Mouse (Mus musculus) heart, embryonic 11.5 days (tissue): ENCODE measurements around the gene Pitpnm2. TPM values are rescaled to one million over a fixed set of nuclear protein-coding genes. Genes with fewer than 3 reads are reported as not detected.
A peak's percentile ranks its signal among the peaks of the same experiment; 100 is the strongest.

Experiments used
- ATAC-seq: fragments of 200-750 bp; cut with Nextera tagmentation; replicated peaks from 2 replicates; pipeline ENCODE4 v1.8.0; 2017; ENCODE audit warnings: moderate library complexity; ENCODE audit not compliant: insufficient number of reproducible peaks, low FRiP score, low TSS enrichment
- H3K27ac ChIP-seq: fragments of 300-500 bp; sonication (generic); 2 replicates; pipeline ENCODE4 v1.5.1; 2014; ENCODE audit warnings: mild to moderate bottlenecking, low read depth, low read length
- H3K27me3 ChIP-seq: fragments of 300-500 bp; sonication (generic); 2 replicates; pipeline ENCODE4 v1.6.1; 2014; ENCODE audit warnings: mild to moderate bottlenecking, low read length, mixed read lengths; ENCODE audit not compliant: control insufficient read depth, insufficient read depth
- H3K36me3 ChIP-seq: fragments of 300-500 bp; sonication (generic); 2 replicates; pipeline ENCODE4 v1.6.1; 2014; ENCODE audit warnings: mild to moderate bottlenecking, low read length, moderate library complexity, mixed read lengths; ENCODE audit not compliant: control insufficient read depth, insufficient read depth
- H3K4me1 ChIP-seq: fragments of 300-500 bp; sonication (generic); 2 replicates; pipeline ENCODE4 v1.6.1; 2014; ENCODE audit warnings: low read length; ENCODE audit not compliant: control insufficient read depth, insufficient read depth
- H3K4me2 ChIP-seq: fragments of 300-500 bp; sonication (generic); 2 replicates; pipeline ENCODE4 v1.6.1; 2014; ENCODE audit warnings: mild to moderate bottlenecking, moderate library complexity
- H3K4me3 ChIP-seq: fragments of 300-500 bp; sonication (generic); 2 replicates; pipeline ENCODE4 v1.5.1; 2014; ENCODE audit warnings: low read depth, low read length
- H3K9ac ChIP-seq: fragments of 300-500 bp; sonication (generic); 2 replicates; pipeline ENCODE4 v1.6.1; 2014; ENCODE audit warnings: mild to moderate bottlenecking, low read depth, low read length, moderate library complexity
- H3K9me3 ChIP-seq: fragments of 300-500 bp; sonication (generic); replicated peaks from 2 replicates; pipeline ENCODE4 v1.6.1; 2016; ENCODE audit warnings: low read length; ENCODE audit not compliant: control insufficient read depth
- WGBS: fragments of 180-500 bp; shearing (Covaris S2); extraction: QIAGEN DNeasy Blood & Tissue Kit; methylation state at CpG from one replicate; pipeline ENCODE4 v1.1.7; 2014; ENCODE audit not compliant: insufficient replicate concordance; 5-methylcytosine and 5-hydroxymethylcytosine counted together
- polyA plus RNA-seq: library from polyadenylated mRNA; unstranded; fragments of >200 nt; fragmentation: Nextera tagmentation; extraction: Ambion mirVana; gene quantifications from 2 replicates; pipeline ENCODE4 v1.2.1, GENCODE M21; 2014

Gene Pitpnm2
- polyA plus RNA-seq, 1 experiment from 2014 or later, result 7.8 TPM

DNA sequence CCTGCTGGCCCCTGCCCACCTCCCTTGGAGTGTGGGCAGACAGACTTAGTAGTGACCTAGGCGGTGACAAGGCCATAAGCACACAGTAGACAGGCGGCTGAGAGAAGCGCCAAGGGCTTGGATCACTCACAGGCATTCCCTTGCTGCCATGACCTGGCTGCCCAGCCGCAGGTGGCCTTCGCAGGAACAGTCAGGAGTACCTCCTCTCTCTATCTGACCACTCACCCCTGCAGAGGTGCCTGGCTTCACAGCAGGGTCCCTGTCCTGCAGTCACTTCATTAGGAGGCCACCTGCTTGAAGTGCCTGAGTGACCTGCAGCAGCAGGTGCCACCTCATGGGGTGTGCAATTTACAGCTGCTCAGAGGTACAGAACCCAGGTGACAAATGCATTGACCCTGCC, 50.4 kb downstream of the Pitpnm2 start:
- no peak for ATAC-seq
- WGBS, result 61% methylated on average over 5 of the region's 5 CpGs
- Histone ChIP-seq H3K9ac (peak overlapping the region; percentile 46; the same call in 1 of the 2 replicates), H3K4me1 (peaks cover 68% of the 10 kb centered on the region), H3K4me2 (no peak overlapping the region), H3K4me3 (no peak overlapping the region), H3K27ac (no peak overlapping the region), H3K36me3 (no peaks in the 10 kb centered on the region), H3K27me3 (no peaks in the 10 kb centered on the region), H3K9me3 (no peaks in the 10 kb centered on the region)

GRCm38 (mm10) chr5:124198473-124198872, 51.1 kb downstream of the Pitpnm2 start:
- no peak for ATAC-seq
- H3K27ac ChIP-seq, result no peak overlapping the region

DNA sequence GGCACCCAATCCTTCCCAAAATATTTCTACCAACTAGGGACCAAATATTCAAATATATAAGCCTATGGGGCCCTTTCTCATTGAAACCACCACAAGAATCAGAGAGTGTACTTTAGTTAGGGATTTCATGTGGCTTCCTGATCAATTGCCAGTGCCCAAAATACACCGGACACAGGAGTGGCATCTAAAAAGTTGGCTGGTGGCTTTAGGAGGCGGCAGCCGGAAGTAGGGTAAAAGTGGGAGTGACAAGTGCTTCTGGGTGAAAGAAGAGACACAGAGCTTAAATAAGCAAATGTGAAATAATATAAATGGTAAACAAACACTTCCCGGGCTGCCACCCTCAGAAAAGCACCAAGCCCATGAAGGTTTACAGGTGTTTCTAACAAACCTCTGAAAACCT, 53.5 kb downstream of the Pitpnm2 start:
- no peak for ATAC-seq
- H3K9ac ChIP-seq, result no peak overlapping the region
- H3K4me3 ChIP-seq, result no peak overlapping the region
- WGBS, result 81% methylated on average over 4 of the region's 4 CpGs
- no peak overlapping the region for H3K4me2 ChIP-seq
- no peaks in the 10 kb centered on the region for H3K27me3 ChIP-seq
- no peak overlapping the region for H3K27ac ChIP-seq
- H3K36me3 ChIP-seq, result no peaks in the 10 kb centered on the region
- H3K4me1 ChIP-seq, result peaks cover 71% of the 10 kb centered on the region
- H3K9me3 ChIP-seq, result no peaks in the 10 kb centered on the region

More at GRCm38 (mm10) chr5:124198473-124198872, 51.1 kb downstream of the Pitpnm2 start:
- no peaks in the 10 kb centered on the region for H3K9me3 ChIP-seq
- H3K27me3 ChIP-seq, result no peaks in the 10 kb centered on the region
- WGBS, result 65% methylated on average over 7 of the region's 7 CpGs
- no peaks in the 10 kb centered on the region for H3K36me3 ChIP-seq
- peaks cover 69% of the 10 kb centered on the region for H3K4me1 ChIP-seq
- H3K4me3 ChIP-seq, result no peak overlapping the region
- no peak overlapping the region for H3K4me2 ChIP-seq
- H3K9ac ChIP-seq, result no peak overlapping the region

DNA sequence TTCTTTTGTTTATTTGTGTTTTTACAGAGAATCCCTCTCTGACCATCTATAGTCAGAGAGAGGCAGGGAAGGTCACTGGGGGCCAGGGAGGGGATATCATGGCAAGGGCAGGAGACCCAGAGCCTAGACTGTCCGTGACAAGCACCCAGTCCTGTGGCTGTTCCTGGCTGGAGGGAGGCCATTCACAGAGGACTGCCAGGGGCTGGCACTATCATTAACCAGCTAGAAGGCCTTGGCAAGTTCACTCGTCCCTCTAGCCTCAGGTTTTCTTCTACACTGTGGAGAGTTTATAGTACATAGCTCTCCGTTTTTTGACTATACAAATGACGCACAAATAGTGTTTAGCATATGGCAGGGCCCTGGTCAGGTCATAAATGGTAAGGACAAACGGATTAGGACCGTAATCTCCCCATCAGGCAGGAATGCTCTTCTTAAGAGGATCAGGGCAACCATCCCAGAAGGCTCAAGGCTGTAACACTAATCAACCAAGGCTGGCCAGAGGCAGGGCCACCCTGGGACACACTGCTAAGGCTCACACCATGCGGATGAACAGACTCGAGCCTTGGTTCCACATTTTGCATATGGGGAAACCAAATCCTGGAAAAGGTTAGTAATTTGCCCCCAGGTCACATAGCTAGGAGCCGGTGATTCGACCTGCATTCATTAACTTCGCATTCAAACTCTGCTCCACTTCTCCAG, 55.0 kb downstream of the Pitpnm2 start:
- H3K4me2 ChIP-seq, result no peak overlapping the region
- ATAC-seq, result no peak
- peaks cover 67% of the 10 kb centered on the region for H3K4me1 ChIP-seq
- no peaks in the 10 kb centered on the region for H3K36me3 ChIP-seq
- H3K9me3 ChIP-seq, result no peaks in the 10 kb centered on the region
- no peak overlapping the region for H3K9ac ChIP-seq
- H3K27ac ChIP-seq, result no peak overlapping the region
- no peaks in the 10 kb centered on the region for H3K27me3 ChIP-seq
- 69% methylated on average over 11 of the region's 11 CpGs for WGBS
- no peak overlapping the region for H3K4me3 ChIP-seq

- Histone ChIP-seq H3K27ac (no peak overlapping the region; the same call in 1 of the 2 replicates), H3K27me3 (no peaks in the 10 kb centered on the region), H3K36me3 (no peaks in the 10 kb centered on the region), H3K9me3 (no peaks in the 10 kb centered on the region), H3K4me1 (peaks cover 62% of the 10 kb centered on the region), H3K9ac (no peak overlapping the region), H3K4me3 (no peak overlapping the region), H3K4me2 (no peak overlapping the region)
- 79% methylated on average over 24 of the region's 24 CpGs for WGBS
- no peak for ATAC-seq
Measured at GRCm38 (mm10) chr5:124193286-124194112, 56.1 kb downstream of the Pitpnm2 start.

DNA sequence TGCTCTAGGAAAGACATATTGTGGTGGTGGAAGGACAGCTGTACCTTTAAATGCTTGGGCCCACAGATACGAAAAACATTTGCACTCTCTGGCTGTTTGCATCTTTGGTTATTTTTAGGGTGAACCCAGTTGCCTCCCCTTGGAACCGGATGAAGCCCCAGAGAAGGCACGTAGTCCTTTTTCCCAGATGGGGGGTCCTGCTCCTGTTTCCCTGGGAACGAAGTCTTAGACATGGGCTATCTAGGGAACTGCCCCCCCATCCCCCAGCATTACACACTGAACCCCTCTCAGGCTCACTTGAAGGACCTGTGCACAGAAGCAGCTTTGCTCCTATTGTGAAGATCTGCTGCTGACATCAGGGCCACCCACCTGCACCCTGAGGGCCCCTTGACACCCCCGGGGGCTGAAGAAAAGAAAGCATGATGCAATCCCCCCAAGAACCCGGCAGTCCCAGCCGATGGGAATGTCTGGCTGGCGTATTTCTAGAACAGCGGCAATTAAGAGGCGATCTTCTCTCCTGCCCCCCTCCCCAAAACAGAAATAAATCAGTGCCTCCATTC, 56.8 kb downstream of the Pitpnm2 start:
- H3K27me3 ChIP-seq, result no peaks in the 10 kb centered on the region; the same call in 1 of the 2 replicates
- H3K27ac ChIP-seq, result peak overlapping the region; percentile 36
- H3K4me3 ChIP-seq, result no peak overlapping the region
- 64% methylated on average over 10 of the region's 10 CpGs for WGBS
- H3K9me3 ChIP-seq, result no peaks in the 10 kb centered on the region
- no peak overlapping the region for H3K9ac ChIP-seq
- ATAC-seq, result no peak
- H3K4me1 ChIP-seq, result peaks cover 63% of the 10 kb centered on the region
- no peaks in the 10 kb centered on the region for H3K36me3 ChIP-seq
- H3K4me2 ChIP-seq, result no peak overlapping the region

GRCm38 (mm10) chr5:124192251-124192710, 57.3 kb downstream of the Pitpnm2 start:
- peak overlapping the region; percentile 30; the same call in 1 of the 2 replicates for H3K9ac ChIP-seq
- no peak for ATAC-seq
- no peaks in the 10 kb centered on the region for H3K36me3 ChIP-seq
- H3K9me3 ChIP-seq, result no peaks in the 10 kb centered on the region
- peak overlapping the region; percentile 36 for H3K27ac ChIP-seq
- no peaks in the 10 kb centered on the region; the same call in 1 of the 2 replicates for H3K27me3 ChIP-seq
- peaks cover 66% of the 10 kb centered on the region for H3K4me1 ChIP-seq
- no peak overlapping the region for H3K4me3 ChIP-seq
- WGBS, result 56% methylated on average over 7 of the region's 7 CpGs
- H3K4me2 ChIP-seq, result no peak overlapping the region

DNA sequence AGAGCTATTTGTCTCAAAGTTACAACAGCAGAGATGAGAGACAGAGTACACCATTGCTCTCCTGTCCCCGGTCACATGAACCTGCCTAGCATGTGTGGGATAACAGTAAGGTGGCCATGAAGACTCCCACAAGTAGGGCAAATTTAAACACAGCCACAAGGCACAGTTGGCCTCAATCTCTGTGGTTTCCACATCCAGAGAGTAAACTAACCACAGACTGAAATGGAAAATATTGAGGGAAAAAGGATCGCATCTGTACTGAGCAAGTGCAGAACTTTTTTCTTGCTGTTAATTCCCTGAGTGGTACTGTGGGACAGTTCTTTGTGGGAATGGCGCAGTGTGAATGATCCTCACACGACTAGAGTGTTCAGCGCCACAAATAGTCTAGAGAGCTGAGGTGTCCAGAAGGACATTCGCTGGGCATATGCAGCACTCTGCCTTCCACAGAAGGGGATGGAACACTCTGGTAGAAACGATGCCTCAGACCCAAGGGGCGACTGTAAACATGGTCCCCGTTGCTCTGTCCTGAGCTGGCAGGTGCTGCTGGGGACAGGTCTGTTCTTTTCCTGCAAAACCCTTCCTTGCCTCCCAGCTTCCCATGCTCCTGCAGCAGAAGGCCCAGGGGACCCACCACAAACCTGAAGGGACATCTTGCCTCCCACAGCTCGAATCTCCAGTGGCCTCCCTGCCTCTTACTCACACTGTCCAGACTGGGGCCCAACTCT, 59.3 kb downstream of the Pitpnm2 start:
- WGBS, result 77% methylated on average over 10 of the region's 10 CpGs
- ATAC-seq, result no peak
- Histone ChIP-seq H3K9ac (no peak overlapping the region), H3K36me3 (no peaks in the 10 kb centered on the region), H3K27ac (peak overlapping the region; percentile 37; the same call in 1 of the 2 replicates), H3K9me3 (no peaks in the 10 kb centered on the region), H3K4me2 (no peak overlapping the region), H3K27me3 (no peaks in the 10 kb centered on the region; the same call in 1 of the 2 replicates), H3K4me3 (no peak overlapping the region), H3K4me1 (peaks cover 77% of the 10 kb centered on the region)
